Comparison of ENCODE assay signal across 9 mouse cellular contexts in genomic region chr7:73094059-73094458, GRCm38 (mm10).
A peak's percentile ranks its signal among the peaks of the same experiment; 100 is the strongest.
DNase-seq lines count a peak whose midpoint lies in the region; ATAC-seq and TF ChIP-seq lines count a peak whose summit lies in the region.
"Had no signal": no experiment of that assay in that cellular context is flagged by ENCODE, and none has a peak within 500 bp of the region (broad histone marks: within the 10 kb centered on the region; RNA-seq: fewer than 3 reads in every experiment).

No protein-coding gene starts in this region.

- no peak for TF ChIP-seq POLR2A in cerebellum, adult 2 months (IDR thresholded peaks at IDR 0.05; ENCODE audit: borderline replicate concordance, insufficient read depth, low read length)
- no peak for TF ChIP-seq POLR2A in kidney, adult 2 months (IDR thresholded peaks at IDR 0.05; ENCODE audit: low read depth, low read length)
- no peak for TF ChIP-seq POLR2A in MEL (IDR thresholded peaks at IDR 0.05; ENCODE audit: control insufficient read depth in 1 of 2, insufficient read depth in 1 of 2, low read depth in 1 of 2, low read length in 2 of 2, poor library complexity in 1 of 2)

- no peak for DNase-seq in cerebellum, adult 2 months
- DNase-seq in cerebellum, postnatal 4 days (ENCODE audit: low spot score in 2 of 2) = no peak
- peak; percentile 29 for DNase-seq in kidney, adult 2 months
- no peak for DNase-seq in kidney, adult 8-10 months
- DNase-seq in MEL (ENCODE audit: low read depth, low spot score) = peak; percentile 1
- peak; percentile 66 for DNase-seq in lung, embryonic 14.5 days
- no peak for DNase-seq in yolk sac, embryonic 10.5 days (ENCODE audit: low spot score)
- no peak for DNase-seq in spleen, postnatal 14 days (ENCODE audit: low spot score in 2 of 2)

- no peaks in the 10 kb centered on the region for H3K4me1 ChIP-seq in cerebellum, adult 2 months (ENCODE audit: control insufficient read depth, insufficient read depth, low read length)
- no peaks in the 10 kb centered on the region for H3K4me1 ChIP-seq in kidney, adult 2 months (ENCODE audit: control insufficient read depth, insufficient read depth, low read length)
- no peaks in the 10 kb centered on the region for H3K4me1 ChIP-seq in MEL (ENCODE audit: control insufficient read depth in 1 of 2, insufficient read depth in 2 of 2, low read length in 2 of 2)
- H3K4me1 ChIP-seq in lung, embryonic 14.5 days (ENCODE audit: insufficient read depth) = no peaks in the 10 kb centered on the region
- H3K4me1 ChIP-seq: neural tube, embryonic 13.5 days had no signal

- TF ChIP-seq CTCF in cerebellum, adult 2 months (IDR thresholded peaks at IDR 0.05; ENCODE audit: borderline replicate concordance, insufficient read depth, low read depth, low read length) = peak; percentile 9; the same call in 1 of the 2 replicates
- peak; percentile 30; the same call in 1 of the 2 replicates for TF ChIP-seq CTCF in kidney, adult 2 months (conservative IDR thresholded peaks at IDR 0.05; ENCODE audit: insufficient read depth, insufficient read length, low read depth, low read length)
- no peak for TF ChIP-seq CTCF in MEL (IDR thresholded peaks at IDR 0.05 in 2 of 3, conservative IDR thresholded peaks at IDR 0.05 in 1 of 3; ENCODE audit: control insufficient read depth in 1 of 3, insufficient read depth in 1 of 3, low read depth in 2 of 3, low read length in 3 of 3, poor library complexity in 1 of 3, severe bottlenecking in 1 of 3)
- TF ChIP-seq CTCF in lung, embryonic 14.5 days (IDR thresholded peaks at IDR 0.05; ENCODE audit: low read depth) = peak; percentile 62

- H3K27me3 ChIP-seq in cerebellum, adult 2 months (ENCODE audit: control insufficient read depth, insufficient read depth, low read length) = no peaks in the 10 kb centered on the region
- no peaks in the 10 kb centered on the region for H3K27me3 ChIP-seq in kidney, adult 2 months (replicated peaks; ENCODE audit: control insufficient read depth, insufficient read depth, low read length)
- no peaks in the 10 kb centered on the region; a peak in 1 of 4 replicates for H3K27me3 ChIP-seq in MEL (ENCODE audit: control insufficient read depth in 1 of 2, insufficient read depth in 2 of 2, low read length in 2 of 2)
- no peaks in the 10 kb centered on the region for H3K27me3 ChIP-seq in lung, embryonic 14.5 days (ENCODE audit: insufficient read depth, low read length)
- H3K27me3 ChIP-seq: neural tube, embryonic 13.5 days had no signal

- no peak overlapping the region for H3K4me2 ChIP-seq in lung, embryonic 14.5 days
- H3K4me2 ChIP-seq: neural tube, embryonic 13.5 days had no signal

- ATAC-seq in lung, embryonic 14.5 days (ENCODE audit: insufficient read depth) = no peak

- no peaks in the 10 kb centered on the region for H3K36me3 ChIP-seq in kidney, adult 2 months (ENCODE audit: control insufficient read depth, insufficient read depth, low read length)
- H3K36me3 ChIP-seq in MEL (ENCODE audit: control insufficient read depth in 1 of 2, insufficient read depth in 2 of 2, low read length in 2 of 2) = no peaks in the 10 kb centered on the region
- no peaks in the 10 kb centered on the region for H3K36me3 ChIP-seq in lung, embryonic 14.5 days (ENCODE audit: insufficient read depth)
- H3K36me3 ChIP-seq: neural tube, embryonic 13.5 days had no signal

- H3K4me3 ChIP-seq in cerebellum, adult 2 months (replicated peaks; ENCODE audit: insufficient read depth, low read depth, low read length) = no peak overlapping the region
- H3K4me3 ChIP-seq in kidney, adult 2 months (ENCODE audit: insufficient read depth, low read depth, low read length) = no peak overlapping the region
- no peak overlapping the region for H3K4me3 ChIP-seq in MEL (ENCODE audit: control insufficient read depth in 1 of 2, insufficient read depth in 1 of 2, low read depth in 2 of 2, low read length in 2 of 2)
- no peak overlapping the region for H3K4me3 ChIP-seq in lung, embryonic 14.5 days (ENCODE audit: low read depth, low read length)
- H3K4me3 ChIP-seq: neural tube, embryonic 13.5 days had no signal

- no peak for TF ChIP-seq EP300 in MEL (IDR thresholded peaks at IDR 0.05; ENCODE audit: low read depth in 1 of 2, low read length in 2 of 2)

- TF ChIP-seq RAD21 in MEL (IDR thresholded peaks at IDR 0.05; ENCODE audit: low read depth, low read length) = no peak

- WGBS in cerebellum, adult 2 months = 52% methylated on average over 3 of the region's 3 CpGs
- 55% methylated on average over 3 of the region's 3 CpGs for WGBS in kidney, adult 2 months
- 36% methylated on average over 3 of the region's 3 CpGs for WGBS in lung, embryonic 14.5 days

- H3K9me3 ChIP-seq in MEL (replicated peaks; ENCODE audit: insufficient read depth, low read length) = no peaks in the 10 kb centered on the region
- H3K9me3 ChIP-seq in lung, embryonic 14.5 days (ENCODE audit: low read depth, low read length) = no peaks in the 10 kb centered on the region
- H3K9me3 ChIP-seq: neural tube, embryonic 13.5 days had no signal

- H3K9ac ChIP-seq in MEL (ENCODE audit: control insufficient read depth, low read depth, low read length, poor library complexity, severe bottlenecking) = no peak overlapping the region
- H3K9ac ChIP-seq in lung, embryonic 14.5 days = no peak overlapping the region
- H3K9ac ChIP-seq: neural tube, embryonic 13.5 days had no signal

- no peak overlapping the region for H3K27ac ChIP-seq in cerebellum, adult 2 months (ENCODE audit: insufficient read depth, low read length)
- no peak overlapping the region for H3K27ac ChIP-seq in kidney, adult 2 months (ENCODE audit: insufficient read depth, low read depth, low read length)
- no peak overlapping the region for H3K27ac ChIP-seq in MEL (ENCODE audit: control insufficient read depth, low read depth, low read length)
- H3K27ac ChIP-seq in lung, embryonic 14.5 days (ENCODE audit: low read depth) = no peak overlapping the region
- H3K27ac ChIP-seq: neural tube, embryonic 13.5 days had no signal

- H3K79me2 ChIP-seq in MEL (ENCODE audit: control insufficient read depth, insufficient read depth, low read length, poor library complexity) = no peaks in the 10 kb centered on the region

TF ChIP-seq in MEL, 35 proteins besides CTCF, POLR2A, EP300 and RAD21:
- TF ChIP-seq BHLHE40 (IDR thresholded peaks at IDR 0.05; ENCODE audit: borderline replicate concordance, low read depth, low read length) = no peak
- TF ChIP-seq ZNF384 (IDR thresholded peaks at IDR 0.05; ENCODE audit: low read depth, low read length) = no peak
- no peak for TF ChIP-seq USF1 (IDR thresholded peaks at IDR 0.05; ENCODE audit: low read depth, low read length)
- no peak for TF ChIP-seq RCOR1 (IDR thresholded peaks at IDR 0.05; ENCODE audit: low read depth, low read length)
- TF ChIP-seq ZMIZ1 (IDR thresholded peaks at IDR 0.05; ENCODE audit: low read depth, low read length) = no peak
- no peak for TF ChIP-seq ZC3H11A (IDR thresholded peaks at IDR 0.05; ENCODE audit: low read depth, low read length)
- no peak for TF ChIP-seq MEF2A (IDR thresholded peaks at IDR 0.05; ENCODE audit: extremely low read depth, insufficient replicate concordance, low read depth, low read length, poor library complexity, severe bottlenecking)
- no peak for TF ChIP-seq MAX (IDR thresholded peaks at IDR 0.05; ENCODE audit: low read length)
- no peak for TF ChIP-seq POLR2AphosphoS2 (IDR thresholded peaks at IDR 0.05; ENCODE audit: low read length)
- no peak for TF ChIP-seq SMC3 (IDR thresholded peaks at IDR 0.05; ENCODE audit: low read depth, low read length)
- no peak for TF ChIP-seq NELFE (IDR thresholded peaks at IDR 0.05; ENCODE audit: low read depth, low read length)
- no peak for TF ChIP-seq ZKSCAN1 (IDR thresholded peaks at IDR 0.05; ENCODE audit: low read depth, low read length)
- no peak for TF ChIP-seq GATA1 (IDR thresholded peaks at IDR 0.05; ENCODE audit: low read depth, low read length)
- no peak for TF ChIP-seq TCF12 (IDR thresholded peaks at IDR 0.05; ENCODE audit: low read depth, low read length)
- TF ChIP-seq KAT2A (conservative IDR thresholded peaks at IDR 0.05; ENCODE audit: low read depth, low read length) = no peak
- TF ChIP-seq ELF1 (IDR thresholded peaks at IDR 0.05; ENCODE audit: low read depth, low read length) = no peak
- TF ChIP-seq TBP (IDR thresholded peaks at IDR 0.05; ENCODE audit: low read depth, low read length) = no peak
- TF ChIP-seq MAZ (IDR thresholded peaks at IDR 0.05; ENCODE audit: low read depth, low read length) = no peak
- no peak for TF ChIP-seq TAL1 (IDR thresholded peaks at IDR 0.05; ENCODE audit: low read length)

Comparison
In these comparisons a context has a peak if more than half of its experiments do, and no peak if none do; other contexts are left out.
1. DNase-seq: peak in kidney, adult 2 months (single experiment), MEL (single experiment) and lung, embryonic 14.5 days (single experiment); none in cerebellum, adult 2 months (0 of 2), cerebellum, postnatal 4 days (0 of 2), kidney, adult 8-10 months (0 of 2), yolk sac, embryonic 10.5 days (single experiment) and spleen, postnatal 14 days (0 of 2).
2. CTCF ChIP-seq: peak in cerebellum, adult 2 months (single experiment), kidney, adult 2 months (single experiment) and lung, embryonic 14.5 days (single experiment); none in MEL (0 of 3).